Mouse (Mus musculus) forebrain, postnatal 0 days (tissue): ENCODE measurements around the gene Gm5108. TPM values are rescaled to one million over a fixed set of nuclear protein-coding genes. Genes with fewer than 3 reads are reported as not detected.

Experiments used
- ATAC-seq: fragments of 200-750 bp; cut with Nextera tagmentation; 2 replicates; pipeline ENCODE4 v1.8.0; 2017; ENCODE audit warnings: mild to moderate bottlenecking, moderate library complexity
- DNase-seq: peaks from one replicate; pipeline ENCODE4 v3.0.0-alpha.2; 2015
- H3K27ac ChIP-seq: fragments of 300-500 bp; sonication (generic); 2 replicates; pipeline ENCODE4 v1.5.1; 2014; ENCODE audit warnings: low read depth, mild to moderate bottlenecking, antibody characterized with exemption, low read length, moderate library complexity, mixed read lengths
- H3K27me3 ChIP-seq: fragments of 300-500 bp; sonication (generic); 2 replicates; pipeline ENCODE4 v1.6.1; 2014; ENCODE audit warnings: mild to moderate bottlenecking, low read length, mixed read lengths; ENCODE audit not compliant: insufficient read depth
- H3K36me3 ChIP-seq: fragments of 300-500 bp; sonication (generic); 2 replicates; pipeline ENCODE4 v1.6.1; 2014; ENCODE audit warnings: mild to moderate bottlenecking, moderate library complexity; ENCODE audit not compliant: insufficient read depth
- H3K4me1 ChIP-seq: fragments of 300-500 bp; sonication (generic); 2 replicates; pipeline ENCODE4 v1.6.1; 2014; ENCODE audit warnings: antibody characterized with exemption; ENCODE audit not compliant: insufficient read depth
- H3K4me2 ChIP-seq: fragments of 300-500 bp; sonication (generic); 2 replicates; pipeline ENCODE4 v1.6.1; 2014; ENCODE audit warnings: low read depth, mild to moderate bottlenecking, moderate library complexity
- H3K4me3 ChIP-seq: fragments of 300-500 bp; sonication (generic); 2 replicates; pipeline ENCODE4 v1.5.1; 2014; ENCODE audit warnings: low read depth, low read length, mixed read lengths
- H3K9ac ChIP-seq: fragments of 300-500 bp; sonication (generic); 2 replicates; pipeline ENCODE4 v1.6.1; 2014; ENCODE audit warnings: mild to moderate bottlenecking
- H3K9me3 ChIP-seq: fragments of 300-500 bp; sonication (generic); 2 replicates; pipeline ENCODE4 v1.6.1; 2016; ENCODE audit warnings: low read length
- CTCF ChIP-seq: sonication (generic); IDR thresholded peaks from 2 replicates; pipeline ENCODE4 v1.5.1; 2016; ENCODE audit warnings: antibody characterized with exemption, control low read depth, low read depth
- WGBS: fragments of 180-500 bp; shearing (Covaris S2); extraction: QIAGEN DNeasy Blood & Tissue Kit; methylation state at CpG from one replicate; pipeline ENCODE4 v1.1.7; 2014; 5-methylcytosine and 5-hydroxymethylcytosine counted together
- polyA plus RNA-seq: library from polyadenylated mRNA; unstranded; fragments of >200 nt; fragmentation: Nextera tagmentation; extraction: Ambion mirVana; gene quantifications from 2 replicates; pipeline ENCODE4 v1.2.1, GENCODE M21; 2015
- total RNA-seq: library from RNA; depleted of rRNA; stranded (reverse); fragments of >200 nt; gene quantifications from 2 replicates; pipeline ENCODE4 v1.2.3, GENCODE M21; 2014

The Gm5108 gene
- total and polyA plus RNA-seq, 2 experiments from 2014 or later, result not detected

- ATAC-seq, result no peak
- H3K27me3 ChIP-seq, result no peaks in the 10 kb centered on the region
- no peak within 1 kb of the TSS for H3K4me3 ChIP-seq
- no peak within 1 kb of the TSS for H3K27ac ChIP-seq
- WGBS, result 78% methylated on average over 5 of the region's 5 CpGs
- H3K4me1 ChIP-seq, result no peaks in the 10 kb centered on the region
- no peak for DNase-seq
- no peaks in the 10 kb centered on the region for H3K9me3 ChIP-seq
- H3K36me3 ChIP-seq, result no peaks in the 10 kb centered on the region
- H3K4me2 ChIP-seq, result no peak within 1 kb of the TSS
- no peak for TF ChIP-seq CTCF
- no peak within 1 kb of the TSS for H3K9ac ChIP-seq
These were observed 4.9 kb downstream of the Gm5108 start, which contains the start of gene Gm21905 for GRCm38 (mm10) chr5:67946321-67946720. TSS of gene Gm21905 (minus strand) at chr5:67946421.

- H3K4me3 ChIP-seq, result no peak overlapping the region
- no peaks in the 10 kb centered on the region for H3K27me3 ChIP-seq
- no peak overlapping the region for H3K9ac ChIP-seq
- no peaks in the 10 kb centered on the region for H3K4me1 ChIP-seq
- no peak overlapping the region for H3K27ac ChIP-seq
- no peak overlapping the region for H3K4me2 ChIP-seq
- no peak for TF ChIP-seq CTCF
- no peak for DNase-seq
- ATAC-seq, result no peak
- no peaks in the 10 kb centered on the region for H3K9me3 ChIP-seq
- no peaks in the 10 kb centered on the region for H3K36me3 ChIP-seq
These were observed 5.5 kb downstream of the Gm5108 start for GRCm38 (mm10) chr5:67947006-67947405.

GRCm38 (mm10) chr5:67948074-67948473 lies 6.6 kb downstream of the Gm5108 start:
- H3K9ac ChIP-seq, result no peak overlapping the region
- no peak overlapping the region for H3K4me2 ChIP-seq
- peak; percentile 85 for ATAC-seq
- WGBS, result 51% methylated on average over 5 of the region's 5 CpGs
- no peaks in the 10 kb centered on the region for H3K9me3 ChIP-seq
- no peak overlapping the region for H3K4me3 ChIP-seq
- H3K27ac ChIP-seq, result no peak overlapping the region
- DNase-seq, result peak; percentile 50
- H3K36me3 ChIP-seq, result no peaks in the 10 kb centered on the region
- TF ChIP-seq CTCF, result no peak
- no peaks in the 10 kb centered on the region for H3K27me3 ChIP-seq
- H3K4me1 ChIP-seq, result no peaks in the 10 kb centered on the region

GRCm38 (mm10) chr5:67954097-67954496 lies 12.6 kb downstream of the Gm5108 start:
- 45% methylated on average over 4 of the region's 4 CpGs for WGBS
- Histone ChIP-seq H3K4me1 (no peaks in the 10 kb centered on the region), H3K9ac (no peak overlapping the region), H3K9me3 (no peaks in the 10 kb centered on the region), H3K27me3 (no peaks in the 10 kb centered on the region), H3K36me3 (no peaks in the 10 kb centered on the region), H3K4me3 (no peak overlapping the region), H3K27ac (no peak overlapping the region), H3K4me2 (no peak overlapping the region)
- ATAC-seq, result peak; percentile 89
- no peak for TF ChIP-seq CTCF
- DNase-seq, result peak; percentile 53

- Histone ChIP-seq H3K9ac (no peak overlapping the region), H3K27ac (no peak overlapping the region), H3K27me3 (no peaks in the 10 kb centered on the region), H3K4me3 (no peak overlapping the region), H3K9me3 (no peaks in the 10 kb centered on the region), H3K4me2 (no peak overlapping the region), H3K4me1 (no peaks in the 10 kb centered on the region), H3K36me3 (no peaks in the 10 kb centered on the region)
- WGBS, result 32% methylated on average over 7 of the region's 7 CpGs
- ATAC-seq (peak; percentile 25; the same call in 1 of the 2 replicates), DNase-seq (no peak)
- TF ChIP-seq CTCF, result no peak
These were observed 14.0 kb downstream of the Gm5108 start for GRCm38 (mm10) chr5:67955486-67955885.

- no peak for ATAC-seq
- no peaks in the 10 kb centered on the region for H3K9me3 ChIP-seq
- H3K4me1 ChIP-seq, result no peaks in the 10 kb centered on the region
- no peak overlapping the region for H3K4me3 ChIP-seq
- WGBS, result 82% methylated on average over 7 of the region's 7 CpGs
- no peak for TF ChIP-seq CTCF
- no peak overlapping the region for H3K9ac ChIP-seq
- no peaks in the 10 kb centered on the region for H3K36me3 ChIP-seq
- no peak overlapping the region for H3K4me2 ChIP-seq
- no peaks in the 10 kb centered on the region for H3K27me3 ChIP-seq
- H3K27ac ChIP-seq, result no peak overlapping the region
- no peak for DNase-seq
These were observed 20.5 kb downstream of the Gm5108 start for GRCm38 (mm10) chr5:67961708-67962629.

GRCm38 (mm10) chr5:67969536-67969935 lies 28.1 kb downstream of the Gm5108 start:
- no peaks in the 10 kb centered on the region for H3K9me3 ChIP-seq
- DNase-seq (peak; percentile 16), ATAC-seq (peak; percentile 64; the same call in 1 of the 2 replicates)

More at GRCm38 (mm10) chr5:67969536-67969935, 28.1 kb downstream of the Gm5108 start:
- H3K27ac ChIP-seq, result no peak overlapping the region
- H3K4me2 ChIP-seq, result no peak overlapping the region
- H3K4me3 ChIP-seq, result no peak overlapping the region
- H3K36me3 ChIP-seq, result no peaks in the 10 kb centered on the region
- no peaks in the 10 kb centered on the region for H3K4me1 ChIP-seq
- no peak for TF ChIP-seq CTCF
- no peak overlapping the region for H3K9ac ChIP-seq
- WGBS, result 29% methylated on average over 7 of the region's 7 CpGs
- H3K27me3 ChIP-seq, result no peaks in the 10 kb centered on the region
